Mouse (Mus musculus) skeletal muscle tissue, postnatal 0 days (tissue): ENCODE measurements around the gene Ugt2b1. TPM values are rescaled to one million over a fixed set of nuclear protein-coding genes. Genes with fewer than 3 reads are reported as not detected.

Experiments used
- polyA plus RNA-seq: library from polyadenylated mRNA; unstranded; fragments of >200 nt; fragmentation: Nextera tagmentation; extraction: Ambion mirVana; gene quantifications from 2 replicates; pipeline ENCODE4 v1.2.1, GENCODE M21; 2015

Gene Ugt2b1
- polyA plus RNA-seq, result not detected in 2 replicates

GRCm38 (mm10) chr5:86926426-86926825 lies at the start of gene Ugt2b1:
Ugt2b1 (minus strand) TSS chr5:86926530.

DNA sequence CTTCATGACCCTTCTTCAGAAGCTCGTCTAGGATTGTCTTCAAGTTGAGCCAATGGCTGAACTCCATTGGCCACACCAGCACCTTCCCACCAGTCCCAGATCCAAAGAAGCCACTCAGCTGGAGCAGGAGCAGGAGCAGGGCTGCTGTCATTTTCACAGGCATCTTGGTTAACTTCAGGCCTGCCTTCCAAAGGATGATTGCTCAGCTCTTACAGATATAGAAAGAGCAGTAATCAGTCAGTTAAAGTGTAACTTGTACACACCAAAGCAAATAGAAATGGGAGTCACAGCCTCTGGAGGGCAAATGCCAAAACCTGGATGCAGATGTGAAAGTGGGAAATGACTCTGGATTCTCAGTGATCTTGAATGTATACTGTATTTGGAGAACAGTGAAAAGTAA lies 19.6 kb downstream of the Ugt2b1 start, which contains the start of gene Ugt2b34:
Gene Ugt2b34, minus strand, starts transcription at position 180 of the 400 bp plus-strand sequence.

Other genes starting within 250 kb of the Ugt2b1 start
- gene Tmprss11e, start 180.7 kb downstream of the Ugt2b1 start, polyA plus RNA-seq, result not detected in 2 replicates
- gene Ythdc1, start 122.3 kb downstream of the Ugt2b1 start, polyA plus RNA-seq, result 18.3 and 18.5 TPM in 2 replicates
- gene Ugt2b34, start 19.6 kb downstream of the Ugt2b1 start, polyA plus RNA-seq, result 0.08 TPM in 1 of 2 replicates, not detected in the other
- gene Ugt2b35, start 74.3 kb upstream of the Ugt2b1 start, polyA plus RNA-seq, result 0.04 TPM in 1 of 2 replicates, not detected in the other
- gene Ugt2b36, start 166.0 kb upstream of the Ugt2b1 start, polyA plus RNA-seq, result not detected in 2 replicates
- gene Ugt2b5, start 213.8 kb upstream of the Ugt2b1 start, polyA plus RNA-seq, result 0.18 TPM in 1 of 2 replicates, not detected in the other